Mouse (Mus musculus) spleen, adult 10 weeks (tissue): Measurements from ENCODE around the gene Dnaaf2. TPM values are rescaled to one million over a fixed set of nuclear protein-coding genes. Genes with fewer than 3 reads are reported as not detected.

Source experiments
- polyA plus RNA-seq: library from polyadenylated mRNA; stranded (reverse); fragments of 350-450 nt; fragmentation: Illumina TruSeq; extraction: RNeasy Lipid Tissue Mini Kit (QIAGEN cat#74804); gene quantifications from one replicate; pipeline ENCODE4 v1.2.3, GENCODE M21; 2015; ENCODE audit warnings: low replicate concordance; ENCODE audit not compliant: insufficient read depth

Dnaaf2 gene
- 3.5 TPM for polyA plus RNA-seq

DNA sequence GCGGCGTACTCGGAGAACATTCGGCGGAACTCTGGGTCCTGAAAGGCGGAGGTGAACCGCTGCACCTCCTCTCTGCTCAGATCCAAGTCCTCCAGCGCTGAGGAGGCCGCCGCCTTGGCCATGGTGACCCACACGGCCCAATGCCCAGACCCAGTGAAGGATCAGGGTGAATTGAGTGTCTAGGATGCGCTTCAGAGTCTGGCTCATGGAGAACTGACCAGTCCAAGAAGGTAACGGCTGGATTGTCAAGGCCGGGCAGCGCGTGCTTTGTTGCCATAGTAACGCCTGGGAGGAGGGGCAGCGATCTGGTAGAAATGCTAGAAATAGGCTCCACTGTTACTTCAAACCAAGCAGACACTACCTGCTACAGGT lies at the start of gene Dnaaf2:
TSS of gene Dnaaf2 (minus strand) at position 266 of the 372 bp plus-strand sequence.

DNA sequence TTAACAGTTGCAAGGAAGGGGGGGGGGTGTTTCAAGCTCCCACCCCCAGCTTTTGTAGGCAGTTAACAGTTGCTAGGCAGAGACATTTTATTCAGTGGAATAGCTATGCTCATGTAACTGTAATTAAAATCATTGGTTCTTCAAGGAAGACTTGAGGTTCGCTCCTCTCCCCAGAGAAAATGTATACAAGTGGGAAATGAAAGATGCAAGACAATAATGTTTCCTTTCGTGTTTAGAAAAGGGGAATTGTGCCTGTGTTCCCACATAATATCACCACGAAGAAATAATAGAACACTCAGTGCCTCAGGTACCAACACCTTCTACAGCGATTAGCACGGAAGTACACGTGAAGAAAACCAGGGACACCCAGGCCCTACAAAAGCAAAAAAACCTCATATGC lies 42.6 kb upstream of the Dnaaf2 start, which contains the start of gene Klhdc1:
TSS of gene Klhdc1 (plus strand) at position 301 of the 400 bp plus-strand sequence.

DNA sequence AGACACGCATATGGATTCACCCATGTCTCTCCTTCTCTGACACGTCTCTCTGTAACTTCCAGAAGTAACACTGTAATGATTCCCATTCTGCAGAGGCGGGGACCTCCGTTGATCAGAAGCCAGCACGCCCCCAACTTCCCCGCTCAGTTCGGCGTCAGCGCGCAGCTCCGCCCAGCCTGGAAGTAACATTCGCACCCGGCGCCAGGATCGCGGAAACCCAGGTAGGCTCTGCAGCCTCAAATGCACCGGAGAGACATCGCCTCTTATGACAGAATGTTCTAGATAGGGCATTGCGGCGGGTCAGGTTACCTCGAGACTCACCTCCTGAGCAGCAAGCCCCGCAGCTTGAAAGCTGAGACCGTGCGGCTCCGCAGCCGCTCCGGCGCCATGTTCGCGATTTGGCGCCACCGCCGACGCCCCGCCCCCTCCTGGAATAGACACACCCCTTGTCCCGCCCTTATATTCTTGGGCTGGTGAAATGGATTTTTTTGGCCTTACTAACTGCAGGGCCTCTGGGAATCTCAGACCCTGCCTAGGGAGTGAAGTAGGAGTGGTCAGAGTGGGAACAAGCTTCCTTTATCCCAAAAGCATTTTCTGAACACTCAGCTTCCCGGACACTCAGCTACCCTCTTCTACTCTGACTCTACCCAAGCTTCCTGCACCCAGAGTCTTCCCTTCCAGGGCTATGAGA lies 29.7 kb upstream of the Dnaaf2 start, which contains the start of gene Pole2:
TSS of gene Pole2 (minus strand) at position 420 of the 691 bp plus-strand sequence.

DNA sequence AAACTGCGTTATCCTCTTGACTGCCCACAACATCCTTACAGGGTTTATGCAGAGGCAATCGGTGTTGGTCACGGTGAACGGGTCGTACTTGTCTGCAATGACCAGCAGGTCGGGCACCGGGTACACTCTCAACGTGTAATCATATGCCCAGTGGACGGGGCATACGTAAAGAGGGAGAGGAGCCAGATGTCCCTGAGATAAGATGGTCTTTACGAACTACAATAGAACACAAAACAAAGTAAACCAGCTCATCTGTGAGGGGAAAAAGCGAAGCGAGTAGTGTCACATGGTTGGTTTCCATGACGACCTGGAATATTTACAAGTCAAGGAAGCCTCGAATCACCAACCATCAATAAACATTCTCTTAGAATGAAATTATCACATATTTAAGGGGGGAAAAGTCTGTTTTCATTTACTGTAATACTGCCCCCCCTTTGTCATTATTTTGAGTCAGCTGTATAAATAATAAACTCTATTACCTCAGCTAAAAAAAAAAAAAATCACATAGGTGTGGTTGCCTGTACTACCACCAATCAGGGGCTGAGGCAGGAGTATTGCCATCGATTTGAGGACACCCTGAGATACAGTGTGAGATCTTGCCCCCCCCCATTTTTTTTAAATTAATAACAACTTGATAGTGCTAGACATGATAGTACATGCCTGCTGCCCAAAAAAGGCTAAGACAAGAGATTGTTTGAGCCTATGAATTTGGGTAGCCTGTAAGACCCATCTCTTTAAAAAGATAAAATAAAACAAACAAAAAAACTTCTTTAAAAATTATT lies 6.0 kb upstream of the Dnaaf2 start, which contains the start of gene Gm49384:
TSS of gene Gm49384 (minus strand) at position 216 of the 782 bp plus-strand sequence.

DNA sequence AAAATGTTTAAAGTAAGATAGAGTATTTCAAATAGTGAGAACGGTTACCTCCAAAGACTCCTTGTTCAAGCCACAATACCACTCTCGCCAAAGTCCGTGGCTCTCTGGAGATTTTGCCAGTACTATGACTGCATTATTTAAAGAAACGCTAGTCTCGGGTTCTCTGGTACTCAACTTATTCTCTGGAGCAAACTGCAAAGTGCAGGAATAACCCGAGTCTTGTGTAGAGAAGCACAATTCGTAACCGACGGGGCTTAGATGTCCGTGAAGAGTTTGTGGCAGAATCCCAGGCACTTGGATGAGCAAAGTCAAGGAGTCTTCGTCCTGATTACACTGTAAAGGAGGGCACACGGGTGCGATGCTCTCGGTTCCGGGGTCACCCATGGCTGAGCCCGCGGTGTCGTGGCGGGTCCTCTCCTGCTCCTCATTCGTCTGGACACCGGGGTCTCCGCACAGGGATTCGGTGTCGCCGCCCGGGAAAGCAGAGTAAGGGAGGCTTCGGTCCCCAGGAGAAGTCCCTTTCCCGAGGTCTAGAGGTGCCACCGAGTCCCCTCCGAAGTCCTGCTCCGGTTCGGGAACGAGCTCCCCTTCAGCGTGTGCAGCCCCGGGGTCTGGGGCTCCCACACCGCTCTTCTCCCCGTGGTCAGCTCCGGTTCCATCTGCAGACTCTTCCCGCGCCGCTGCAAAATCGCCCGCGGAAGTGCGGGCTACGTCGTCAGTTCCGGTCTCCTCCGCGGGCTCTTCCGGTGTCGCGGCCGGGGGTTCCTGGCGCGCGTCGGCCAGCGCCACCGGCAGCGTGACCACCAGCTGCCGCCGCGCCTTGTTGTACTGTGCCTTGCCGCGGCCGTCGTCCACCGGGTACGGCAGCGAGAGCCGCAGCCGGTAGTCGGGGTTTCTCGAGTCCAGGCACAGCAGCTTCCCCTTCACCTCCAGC lies 1.5 kb downstream of the Dnaaf2 start, which contains the start of gene Gm49383:
TSS of gene Gm49383 (minus strand) at position 661 of the 934 bp plus-strand sequence.

DNA sequence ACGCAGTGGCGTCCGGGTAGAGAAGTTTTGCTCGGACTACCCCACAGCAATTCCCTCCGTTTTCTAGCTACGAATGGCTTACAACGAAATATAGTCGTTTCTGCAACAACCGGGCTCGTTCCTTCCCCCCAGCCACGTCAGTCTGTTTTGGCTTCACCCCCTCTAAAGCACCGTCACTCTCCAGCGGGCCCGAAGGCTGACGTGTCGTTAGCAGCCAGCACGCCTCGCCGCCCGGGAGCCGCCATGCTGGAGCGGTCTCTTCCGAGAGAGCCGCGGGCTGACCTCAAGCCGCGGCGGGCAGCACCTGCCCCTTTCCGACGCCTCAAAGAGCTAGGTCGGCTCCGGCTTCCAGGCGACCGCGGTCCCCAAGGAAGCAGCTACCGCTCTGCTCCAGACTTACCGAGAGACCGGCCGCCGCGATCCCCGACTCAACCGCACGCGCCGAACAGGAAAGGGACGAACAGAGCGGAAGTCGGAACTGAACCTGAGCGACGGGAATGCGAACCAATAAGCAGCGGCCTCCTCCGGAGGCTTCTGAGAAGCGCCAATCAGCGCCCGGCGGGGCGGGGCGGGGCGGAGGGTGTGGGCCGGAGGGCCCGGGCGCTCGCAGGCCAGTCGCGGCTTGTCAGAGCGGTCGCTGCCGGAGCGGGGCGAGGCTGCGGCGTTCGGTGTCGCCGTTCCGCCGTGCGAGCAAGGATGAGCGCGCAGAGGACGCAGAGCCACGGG lies 14.5 kb downstream of the Dnaaf2 start, which contains the start of the genes Rpl36al and Mgat2:
TSS of gene Rpl36al (minus strand) at position 501 of the 726 bp plus-strand sequence.
TSS of gene Mgat2 (plus strand) at position 575 of the 726 bp plus-strand sequence.

DNA sequence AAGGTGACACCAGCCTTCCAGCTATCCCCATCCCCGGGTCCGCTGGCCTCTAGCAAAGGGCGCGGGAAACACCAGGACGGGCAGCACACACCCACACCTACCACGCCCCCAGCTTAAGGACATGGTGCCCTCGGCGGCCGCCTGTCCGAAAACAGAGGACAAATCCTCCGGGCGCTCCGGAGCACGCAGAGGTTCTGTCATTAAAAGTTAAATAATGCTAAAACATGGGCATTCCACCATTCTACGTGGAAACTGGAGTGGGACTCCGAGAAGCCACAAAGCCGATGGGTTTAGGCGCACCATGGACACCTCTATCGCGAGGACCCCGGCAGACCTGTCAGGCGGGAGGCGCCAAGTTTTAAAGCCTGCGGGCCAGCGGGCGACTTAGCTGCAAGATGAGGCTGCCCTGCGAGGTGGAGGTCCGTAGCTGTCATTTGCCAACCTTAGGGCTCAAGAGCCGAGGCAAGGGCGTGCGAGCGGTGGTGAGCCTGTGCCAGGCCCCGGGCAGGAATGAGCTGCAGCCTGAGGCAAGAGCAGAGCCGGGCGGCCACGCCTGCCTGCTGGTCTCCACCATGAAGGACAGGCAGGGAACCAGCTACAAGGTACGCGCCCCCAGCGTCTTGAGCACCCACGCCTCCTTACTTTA lies 29.6 kb downstream of the Dnaaf2 start, which contains the start of gene Lrr1:
TSS of gene Lrr1 (plus strand) at position 354 of the 646 bp plus-strand sequence.

DNA sequence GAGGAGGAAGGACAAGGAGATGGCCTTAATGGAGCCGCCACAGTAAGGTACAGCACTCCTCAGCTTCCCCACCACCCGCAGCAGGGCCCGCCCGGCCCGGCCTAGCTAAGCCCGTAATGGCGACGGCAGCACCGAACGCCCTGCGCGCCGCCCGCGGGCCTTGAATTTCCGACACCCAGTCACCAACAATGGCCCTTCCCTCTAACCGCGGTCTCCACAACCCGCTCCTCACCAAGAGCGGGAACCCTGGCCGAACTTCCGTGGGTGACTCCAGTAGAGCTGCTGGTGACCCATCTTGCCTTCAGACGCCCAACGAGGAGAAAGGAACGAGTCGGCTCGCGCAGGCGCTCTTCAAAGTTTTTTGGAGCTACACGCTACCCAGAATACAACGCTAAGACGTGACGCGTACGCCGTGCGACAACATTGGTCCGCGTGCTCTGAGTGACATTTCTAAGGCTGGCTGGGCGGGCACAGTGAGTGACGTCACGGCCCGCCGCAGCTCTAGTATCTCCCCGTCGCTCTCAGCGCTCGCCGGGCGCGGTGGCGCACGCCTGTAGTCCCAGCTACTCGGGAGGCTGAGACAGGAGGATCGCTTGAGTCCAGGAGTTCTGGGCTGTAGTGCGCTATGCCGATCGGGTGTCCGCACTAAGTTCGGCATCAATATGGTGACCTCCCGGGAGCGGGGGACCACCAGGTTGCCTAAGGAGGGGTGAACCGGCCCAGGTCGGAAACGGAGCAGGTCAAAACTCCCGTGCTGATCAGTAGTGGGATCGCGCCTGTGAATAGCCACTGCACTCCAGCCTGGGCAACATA lies 39.3 kb downstream of the Dnaaf2 start, which contains the start of gene Rps29:
TSS of gene Rps29 (minus strand) at position 422 of the 813 bp plus-strand sequence.

Other genes with a start within 250 kb of the Dnaaf2 start
- gene Rps29, start 39.2 kb downstream of the Dnaaf2 start, polyA plus RNA-seq = 1,008 TPM
- 1.8 TPM for gene Lrr1, start 29.6 kb downstream of the Dnaaf2 start, polyA plus RNA-seq
- gene Rpl36al, start 14.3 kb downstream of the Dnaaf2 start, polyA plus RNA-seq = 750 TPM
- gene Mgat2, start 14.3 kb downstream of the Dnaaf2 start, polyA plus RNA-seq = 58.5 TPM
- 4.0 TPM for gene Gm49383, start 1.3 kb downstream of the Dnaaf2 start, polyA plus RNA-seq
- gene Gm49384, start 5.8 kb upstream of the Dnaaf2 start, polyA plus RNA-seq = 7.1 TPM
- 15.0 TPM for gene Pole2, start 29.8 kb upstream of the Dnaaf2 start, polyA plus RNA-seq
- 18.3 TPM for gene Klhdc1, start 42.7 kb upstream of the Dnaaf2 start, polyA plus RNA-seq
- gene Klhdc2, start 98.3 kb upstream of the Dnaaf2 start, polyA plus RNA-seq = 43.8 TPM
- 105 TPM for gene Nemf, start 158.7 kb upstream of the Dnaaf2 start, polyA plus RNA-seq
- gene Arf6, start 173.7 kb upstream of the Dnaaf2 start, polyA plus RNA-seq = 107 TPM
- gene Gm9887, start 174.0 kb upstream of the Dnaaf2 start, polyA plus RNA-seq = not detected